Comparison of ENCODE assay signal across 8 mouse cellular contexts in the genomic region with DNA sequence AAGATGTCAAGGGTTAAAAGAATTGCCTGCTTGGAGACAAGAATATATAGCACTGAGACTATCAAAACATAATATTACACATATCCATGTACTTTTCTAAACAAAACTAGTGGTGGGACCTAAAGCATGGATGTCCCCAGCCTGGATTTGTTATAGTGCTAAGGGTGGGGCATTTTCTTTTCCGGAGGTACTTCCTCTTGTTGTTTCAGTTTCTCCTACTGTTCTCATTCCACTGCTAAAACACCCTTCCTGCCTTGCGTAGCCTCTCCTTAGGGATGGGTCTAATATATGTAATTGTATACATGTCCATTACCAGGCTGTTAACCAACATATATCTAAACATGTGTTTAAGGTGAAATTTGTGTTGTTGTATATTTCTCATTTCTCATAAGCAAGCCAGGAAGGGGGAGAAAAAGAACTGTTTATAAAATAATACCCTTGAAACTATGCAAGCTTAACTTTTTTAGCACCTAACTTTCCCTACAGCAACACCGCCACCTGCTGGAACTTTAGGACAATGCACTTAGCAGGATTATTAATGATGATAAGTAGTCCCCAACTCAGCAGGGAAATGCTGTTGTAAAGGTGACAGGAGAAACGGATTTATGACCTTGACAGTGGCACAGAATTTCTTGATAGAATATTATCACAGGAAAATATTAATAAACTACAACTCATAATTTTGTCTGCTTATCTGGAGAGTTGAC. TPM values are rescaled to one million over a fixed set of nuclear protein-coding genes. Genes with fewer than 3 reads are reported as not detected.
A peak's percentile ranks its signal among the peaks of the same experiment; 100 is the strongest.
DNase-seq lines count a peak whose midpoint lies in the region; ATAC-seq and TF ChIP-seq lines count a peak whose summit lies in the region.

No protein-coding gene starts in this region.

- H3K4me3 ChIP-seq in liver, adult 2 months (ENCODE audit: insufficient read depth, low read depth, low read length) = no peak overlapping the region
- no peak overlapping the region for H3K4me3 ChIP-seq in liver, embryonic 12.5 days
- no peak overlapping the region for H3K4me3 ChIP-seq in intestine, embryonic 15.5 days (replicated peaks)
- H3K4me3 ChIP-seq in neural tube, embryonic 11.5 days (ENCODE audit: low read depth, low read length) = no peak overlapping the region

- intact Hi-C loops in left cerebral cortex, postnatal 25 days (cut with DNase I) = loop anchor here (2.0 kb wide), 2 partner anchors 46 to 360 kb away; no protein-coding TSS in a partner anchor

- no peak overlapping the region for H3K27ac ChIP-seq in liver, adult 2 months (replicated peaks; ENCODE audit: insufficient read depth, low read depth, low read length)
- H3K27ac ChIP-seq in liver, embryonic 12.5 days = no peak overlapping the region
- H3K27ac ChIP-seq in intestine, embryonic 15.5 days = no peak overlapping the region
- no peak overlapping the region for H3K27ac ChIP-seq in neural tube, embryonic 11.5 days (ENCODE audit: low read depth, low read length)

- no peaks in the 10 kb centered on the region for H3K4me1 ChIP-seq in liver, adult 2 months (ENCODE audit: control insufficient read depth, insufficient read depth, low read length)
- no peaks in the 10 kb centered on the region for H3K4me1 ChIP-seq in liver, embryonic 12.5 days
- no peaks in the 10 kb centered on the region for H3K4me1 ChIP-seq in intestine, embryonic 15.5 days (replicated peaks)
- no peaks in the 10 kb centered on the region for H3K4me1 ChIP-seq in neural tube, embryonic 11.5 days (ENCODE audit: control insufficient read depth, insufficient read depth, low read length)

- DNase-seq in liver, adult 2 months (ENCODE audit: extremely low read depth, low read depth, low spot score) = peak; percentile 43
- peak; percentile 37 to 81 for DNase-seq in adrenal gland, adult (ENCODE audit: inconsistent age in 2 of 2, low spot score in 1 of 2)
- peak; percentile 46 for DNase-seq in embryo, embryonic 11.5 days (ENCODE audit: low read depth, low spot score)
- DNase-seq in left cerebral cortex, postnatal 25 days (ENCODE audit: low spot score in 2 of 2) = peak; percentile 65 to 67
- peak; percentile 59 for DNase-seq in neural tube, embryonic 11.5 days (ENCODE audit: low spot score)
- DNase-seq in thymus, postnatal 14 days = peak; percentile 75

- H3K9ac ChIP-seq in liver, adult 2 months (ENCODE audit: low read depth, low read length) = no peak overlapping the region
- H3K9ac ChIP-seq in liver, embryonic 12.5 days = no peak overlapping the region
- H3K9ac ChIP-seq in intestine, embryonic 15.5 days = no peak overlapping the region
- no peak overlapping the region for H3K9ac ChIP-seq in neural tube, embryonic 11.5 days (ENCODE audit: low read length)

- H3K79me2 ChIP-seq in liver, adult 2 months (ENCODE audit: control insufficient read depth, insufficient read depth, low read length) = no peaks in the 10 kb centered on the region

- no peaks in the 10 kb centered on the region for H3K9me3 ChIP-seq in liver, embryonic 12.5 days (replicated peaks)
- no peaks in the 10 kb centered on the region for H3K9me3 ChIP-seq in intestine, embryonic 15.5 days
- H3K9me3 ChIP-seq in neural tube, embryonic 11.5 days (ENCODE audit: control insufficient read depth, low read length) = no peaks in the 10 kb centered on the region

- no peak for ATAC-seq in liver, embryonic 12.5 days
- ATAC-seq in intestine, embryonic 15.5 days = peak; percentile 65
- no peak for ATAC-seq in neural tube, embryonic 11.5 days (ENCODE audit: insufficient read depth, low FRiP score, low TSS enrichment)

- no peak for TF ChIP-seq POLR2A in liver, adult 2 months (IDR thresholded peaks at IDR 0.05; ENCODE audit: extremely low read depth, insufficient read depth, low read length)

- no peaks in the 10 kb centered on the region for H3K36me3 ChIP-seq in liver, adult 2 months (ENCODE audit: control insufficient read depth, insufficient read depth, low read length)
- no peaks in the 10 kb centered on the region for H3K36me3 ChIP-seq in liver, embryonic 12.5 days
- no peaks in the 10 kb centered on the region for H3K36me3 ChIP-seq in intestine, embryonic 15.5 days
- H3K36me3 ChIP-seq in neural tube, embryonic 11.5 days (ENCODE audit: control insufficient read depth, insufficient read depth, low read length) = no peaks in the 10 kb centered on the region

- WGBS in liver, adult 2 months = 31% methylated on average over 4 of the region's 4 CpGs
- 22% methylated on average over 4 of the region's 4 CpGs for WGBS in liver, embryonic 12.5 days (ENCODE audit: insufficient replicate concordance)
- 21% methylated on average over 4 of the region's 4 CpGs for WGBS in intestine, embryonic 15.5 days
- 30% methylated on average over 4 of the region's 4 CpGs for WGBS in neural tube, embryonic 11.5 days

- H3K27me3 ChIP-seq in liver, adult 2 months (ENCODE audit: control insufficient read depth, insufficient read depth, low read length) = no peaks in the 10 kb centered on the region
- H3K27me3 ChIP-seq in liver, embryonic 12.5 days (replicated peaks) = no peaks in the 10 kb centered on the region
- no peaks in the 10 kb centered on the region for H3K27me3 ChIP-seq in intestine, embryonic 15.5 days (replicated peaks)
- H3K27me3 ChIP-seq in neural tube, embryonic 11.5 days (ENCODE audit: control insufficient read depth, insufficient read depth, low read length) = no peaks in the 10 kb centered on the region

- no peak overlapping the region for H3K4me2 ChIP-seq in liver, embryonic 12.5 days
- H3K4me2 ChIP-seq in intestine, embryonic 15.5 days (replicated peaks) = no peak overlapping the region
- H3K4me2 ChIP-seq in neural tube, embryonic 11.5 days (ENCODE audit: low read depth) = no peak overlapping the region

- peak; percentile 64 for TF ChIP-seq CTCF in liver, adult 2 months (IDR thresholded peaks at IDR 0.05; ENCODE audit: low read depth, low read length)

RNA-seq across cellular contexts. Expression of a gene that starts 41.9 kb away (rescaled TPM):
- total RNA-seq in liver, adult 2 months (2014; rRNA removed) = 0.20 and 0.46 TPM in 2 replicates
- polyA plus RNA-seq in liver, adult 2 months (2012; rRNA removed) = 0.15 and 0.22 TPM in 2 replicates
- 0.05 TPM in 1 of 2 replicates, not detected in the other for polyA plus RNA-seq in liver, embryonic 12.5 days (2016; fragmentation: Nextera tagmentation; extraction: Ambion mirVana)
- 0.39 and 0.57 TPM in 2 replicates for polyA plus RNA-seq in intestine, embryonic 15.5 days (2015; fragmentation: Nextera tagmentation; extraction: Ambion mirVana)
- total RNA-seq in left cerebral cortex, postnatal 25 days (2021) = under 1 TPM; 0.11 to 0.64 TPM
- polyA plus RNA-seq in neural tube, embryonic 11.5 days (2014; fragmentation: Nextera tagmentation; extraction: Ambion mirVana) = not detected in 2 replicates
